Mouse (Mus musculus) forebrain, embryonic 11.5 days (tissue): ENCODE measurements around the gene Noxa1. TPM values are rescaled to one million over a fixed set of nuclear protein-coding genes. Genes with fewer than 3 reads are reported as not detected.

Source experiments
- ATAC-seq: fragments of 200-750 bp; cut with Nextera tagmentation; replicated peaks from 2 replicates; pipeline ENCODE4 v1.8.0; 2017; ENCODE audit warnings: moderate TSS enrichment; ENCODE audit not compliant: low FRiP score
- DNase-seq: peaks from one replicate; pipeline ENCODE4 v3.0.0-alpha.2; 2017; ENCODE audit warnings: low spot score
- H3K27ac ChIP-seq: fragments of 300-500 bp; sonication (generic); 2 replicates; pipeline ENCODE4 v1.5.1; 2014; ENCODE audit warnings: low read depth, low read length
- H3K27me3 ChIP-seq: fragments of 300-500 bp; sonication (generic); 2 replicates; pipeline ENCODE4 v1.6.1; 2014; ENCODE audit warnings: mild to moderate bottlenecking, low read length, mixed read lengths; ENCODE audit not compliant: control insufficient read depth, insufficient read depth
- H3K36me3 ChIP-seq: fragments of 300-500 bp; sonication (generic); 2 replicates; pipeline ENCODE4 v1.6.1; 2014; ENCODE audit warnings: mild to moderate bottlenecking, low read length, moderate library complexity, mixed read lengths; ENCODE audit not compliant: control insufficient read depth, insufficient read depth
- H3K4me1 ChIP-seq: fragments of 300-500 bp; sonication (generic); replicated peaks from 2 replicates; pipeline ENCODE4 v1.6.1; 2014; ENCODE audit warnings: low read length, mixed read lengths; ENCODE audit not compliant: control insufficient read depth, insufficient read depth
- H3K4me2 ChIP-seq: fragments of 300-500 bp; sonication (generic); 2 replicates; pipeline ENCODE4 v1.6.1; 2014; ENCODE audit warnings: low read depth, mild to moderate bottlenecking, low read length, moderate library complexity, mixed read lengths; ENCODE audit not compliant: severe bottlenecking
- H3K4me3 ChIP-seq: fragments of 300-500 bp; sonication (generic); 2 replicates; pipeline ENCODE4 v1.5.1; 2014; ENCODE audit warnings: low read depth, low read length
- H3K9ac ChIP-seq: fragments of 300-500 bp; sonication (generic); 2 replicates; pipeline ENCODE4 v1.6.1; 2014; ENCODE audit warnings: low read length
- H3K9me3 ChIP-seq: fragments of 300-500 bp; sonication (generic); 2 replicates; pipeline ENCODE4 v1.6.1; 2016; ENCODE audit warnings: low read length, mixed read lengths; ENCODE audit not compliant: control insufficient read depth
- WGBS: fragments of 180-500 bp; shearing (Covaris S2); extraction: QIAGEN DNeasy Blood & Tissue Kit; methylation state at CpG from one replicate; pipeline ENCODE4 v1.1.7; 2014; 5-methylcytosine and 5-hydroxymethylcytosine counted together
- polyA plus RNA-seq: library from polyadenylated mRNA; unstranded; fragments of >200 nt; fragmentation: Nextera tagmentation; extraction: Ambion mirVana; gene quantifications from 2 replicates; pipeline ENCODE4 v1.2.1, GENCODE M21; 2014

The Noxa1 gene
- polyA plus RNA-seq, 1 experiment from 2014 or later = 0.31 TPM

DNA sequence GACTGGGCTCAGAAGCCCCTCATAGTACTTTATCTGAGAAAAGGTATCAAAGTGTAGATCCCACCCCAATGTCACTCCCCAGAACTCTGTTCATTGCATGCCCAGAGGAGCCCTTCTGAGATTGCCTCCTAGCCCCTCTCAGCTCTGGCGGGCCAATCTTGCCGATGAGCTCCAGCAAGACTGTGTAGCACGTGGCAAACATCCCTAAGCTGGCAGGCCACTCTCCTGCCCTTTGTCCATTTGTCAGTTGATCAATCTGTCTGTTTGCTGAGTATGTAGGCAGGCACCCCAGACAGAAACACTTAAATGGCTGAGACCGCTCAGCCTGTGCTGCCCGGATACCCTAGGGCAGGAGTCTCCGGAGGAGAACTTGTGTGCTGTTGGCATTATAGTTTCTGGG, 30.2 kb upstream of the Noxa1 start:
- Histone ChIP-seq H3K4me1 (peaks cover 46% of the 10 kb centered on the region), H3K4me2 (no peak overlapping the region), H3K9me3 (no peaks in the 10 kb centered on the region), H3K9ac (no peak overlapping the region), H3K4me3 (no peak overlapping the region), H3K27me3 (no peaks in the 10 kb centered on the region), H3K36me3 (no peaks in the 10 kb centered on the region), H3K27ac (peak overlapping the region; percentile 99)
- ATAC-seq (no peak), DNase-seq (peak; percentile 51)
- WGBS = 79% methylated on average over 6 of the region's 6 CpGs

- H3K9ac ChIP-seq = no peak overlapping the region
- no peaks in the 10 kb centered on the region for H3K27me3 ChIP-seq
- H3K4me3 ChIP-seq = no peak overlapping the region
- H3K4me2 ChIP-seq = no peak overlapping the region
- no peaks in the 10 kb centered on the region for H3K36me3 ChIP-seq
- H3K9me3 ChIP-seq = no peaks in the 10 kb centered on the region
- H3K4me1 ChIP-seq = peaks cover 43% of the 10 kb centered on the region
- WGBS = 86% methylated on average over 3 of the region's 3 CpGs
- H3K27ac ChIP-seq = peak overlapping the region; percentile 99; the same call in 1 of the 2 replicates
- DNase-seq (peak; percentile 46), ATAC-seq (no peak)
These were observed 29.5 kb upstream of the Noxa1 start for GRCm38 (mm10) chr2:25124411-25124810.

DNA sequence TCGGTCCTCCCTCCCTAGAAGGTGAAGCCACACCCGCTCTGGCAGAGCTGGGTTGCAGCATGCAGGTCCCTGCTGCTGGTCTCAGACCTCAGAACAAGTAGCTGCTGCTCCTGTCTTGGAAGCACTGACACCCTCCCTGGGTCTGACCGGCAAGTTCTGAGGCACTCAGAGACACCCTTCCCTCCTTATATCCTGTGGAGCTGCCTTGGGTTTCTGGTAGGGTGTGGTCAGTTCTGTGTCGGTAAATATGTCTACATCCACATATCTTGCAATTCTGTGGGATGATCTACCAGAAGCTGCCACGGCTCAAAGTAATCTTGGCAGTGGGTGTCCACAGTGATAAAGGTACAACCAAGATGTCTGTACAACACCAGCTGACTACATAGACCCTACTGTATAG, 28.6 kb upstream of the Noxa1 start:
- Histone ChIP-seq H3K4me3 (no peak overlapping the region), H3K4me1 (peaks cover 34% of the 10 kb centered on the region)

DNA sequence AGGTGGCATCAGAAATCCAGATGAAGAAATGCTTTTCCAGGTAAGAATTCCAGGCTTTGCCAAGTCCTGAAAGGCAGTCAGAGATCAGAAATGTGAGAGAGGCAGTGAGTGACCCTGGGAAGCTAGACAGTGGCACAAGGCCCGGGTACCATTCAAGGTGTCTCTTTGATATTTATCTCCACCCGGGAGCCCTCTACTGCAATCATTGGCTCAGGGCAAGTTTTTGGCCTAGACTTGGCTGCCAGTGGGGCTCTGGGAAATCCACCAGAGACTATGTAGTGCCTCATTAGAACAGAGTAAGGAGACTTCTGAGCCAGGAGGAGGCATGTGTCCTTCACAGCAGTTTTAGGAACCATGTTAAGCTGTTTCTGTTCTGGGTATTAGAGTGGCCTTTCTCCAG, 27.7 kb upstream of the Noxa1 start:
- no peak for DNase-seq
- Histone ChIP-seq H3K4me3 (no peak overlapping the region), H3K4me1 (peaks cover 26% of the 10 kb centered on the region), H3K27ac (no peak overlapping the region), H3K4me2 (no peak overlapping the region), H3K9me3 (no peaks in the 10 kb centered on the region), H3K9ac (no peak overlapping the region), H3K36me3 (no peaks in the 10 kb centered on the region), H3K27me3 (no peaks in the 10 kb centered on the region)
- 77% methylated on average over 2 of the region's 2 CpGs for WGBS
- ATAC-seq = no peak

More for the DNA sequence above, 28.6 kb upstream of the Noxa1 start:
- Histone ChIP-seq H3K9me3 (no peaks in the 10 kb centered on the region), H3K4me2 (no peak overlapping the region), H3K9ac (no peak overlapping the region), H3K27ac (no peak overlapping the region), H3K27me3 (no peaks in the 10 kb centered on the region), H3K36me3 (no peaks in the 10 kb centered on the region)
- DNase-seq = no peak
- ATAC-seq = no peak
- 91% methylated on average over 5 of the region's 5 CpGs for WGBS

DNA sequence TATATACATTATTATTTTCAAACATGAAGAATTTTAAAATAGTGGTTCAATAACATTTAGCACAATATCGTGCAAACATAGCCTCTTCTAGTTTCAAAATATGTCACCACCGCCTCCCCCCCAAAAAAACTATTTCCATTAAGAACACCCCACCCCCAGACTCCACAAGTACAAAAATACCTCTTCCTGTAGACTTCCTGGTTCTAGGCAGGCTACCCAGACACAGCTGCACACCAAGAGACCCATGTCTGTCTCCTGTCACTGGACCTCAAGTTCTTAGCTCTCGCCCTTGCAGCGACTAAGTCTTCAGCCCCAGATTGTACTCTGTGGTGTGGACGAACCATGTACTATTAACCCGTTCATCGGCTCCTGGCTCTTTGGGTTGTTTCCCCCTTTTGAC, 26.0 kb upstream of the Noxa1 start:
- DNase-seq (no peak), ATAC-seq (no peak)
- no peaks in the 10 kb centered on the region for H3K36me3 ChIP-seq
- no peak overlapping the region for H3K27ac ChIP-seq
- no peak overlapping the region for H3K9ac ChIP-seq
- no peak overlapping the region for H3K4me2 ChIP-seq
- H3K9me3 ChIP-seq = no peaks in the 10 kb centered on the region
- no peaks in the 10 kb centered on the region for H3K27me3 ChIP-seq
- H3K4me3 ChIP-seq = no peak overlapping the region
- WGBS = 82% methylated on average over 7 of the region's 7 CpGs
- peaks cover 14% of the 10 kb centered on the region for H3K4me1 ChIP-seq

DNA sequence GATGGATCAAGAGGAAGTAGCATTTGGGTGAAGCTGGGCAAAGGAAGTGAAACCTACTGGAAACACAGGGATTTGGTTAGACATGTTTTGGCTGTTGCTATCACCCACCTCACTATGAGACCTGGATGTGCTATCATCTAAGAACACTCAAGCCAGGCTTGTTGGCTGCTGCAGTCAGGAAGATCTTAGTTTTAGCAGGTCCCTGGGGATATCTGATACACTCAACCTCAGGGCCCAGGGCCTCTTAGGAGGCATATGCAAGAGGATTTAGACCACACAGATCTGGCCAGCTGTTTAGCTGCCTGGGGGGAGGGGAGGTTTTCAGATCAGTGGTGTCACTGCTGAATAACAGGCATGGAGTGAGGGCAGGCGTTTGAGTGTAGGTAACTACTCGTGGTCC, 20.5 kb upstream of the Noxa1 start:
- no peak for DNase-seq
- ATAC-seq = no peak
- H3K27ac ChIP-seq = no peak overlapping the region
- 57% methylated on average over 2 of the region's 2 CpGs for WGBS
- no peak overlapping the region for H3K9ac ChIP-seq
- no peaks in the 10 kb centered on the region for H3K9me3 ChIP-seq
- no peaks in the 10 kb centered on the region for H3K36me3 ChIP-seq
- no peaks in the 10 kb centered on the region for H3K27me3 ChIP-seq
- no peak overlapping the region for H3K4me2 ChIP-seq
- H3K4me1 ChIP-seq = no peaks in the 10 kb centered on the region
- H3K4me3 ChIP-seq = no peak overlapping the region

DNA sequence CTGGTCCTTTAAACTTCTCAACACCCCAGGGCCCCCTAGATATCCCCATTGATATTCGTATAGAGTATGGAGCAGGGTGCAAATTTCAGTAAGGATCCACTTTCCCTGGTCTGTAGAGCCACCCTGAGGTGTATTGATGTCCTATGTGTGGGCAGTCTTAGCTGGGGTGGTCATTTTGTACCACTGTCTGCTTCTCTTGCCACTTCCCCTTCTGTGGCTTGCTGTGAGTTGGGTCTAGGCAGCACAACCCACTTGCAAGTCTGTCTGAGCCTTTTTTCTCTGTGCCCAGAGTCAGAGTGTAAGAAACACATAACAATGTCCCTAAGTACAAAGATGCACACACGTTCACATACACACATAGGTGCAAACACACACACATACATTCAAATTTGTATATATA, 19.4 kb upstream of the Noxa1 start:
- Histone ChIP-seq H3K27ac (no peak overlapping the region), H3K9me3 (no peaks in the 10 kb centered on the region), H3K9ac (no peak overlapping the region), H3K4me2 (no peak overlapping the region), H3K27me3 (no peaks in the 10 kb centered on the region), H3K36me3 (no peaks in the 10 kb centered on the region), H3K4me1 (no peaks in the 10 kb centered on the region), H3K4me3 (no peak overlapping the region)
- ATAC-seq (no peak), DNase-seq (no peak)
- WGBS = 85% methylated on average over 2 of the region's 2 CpGs

DNA sequence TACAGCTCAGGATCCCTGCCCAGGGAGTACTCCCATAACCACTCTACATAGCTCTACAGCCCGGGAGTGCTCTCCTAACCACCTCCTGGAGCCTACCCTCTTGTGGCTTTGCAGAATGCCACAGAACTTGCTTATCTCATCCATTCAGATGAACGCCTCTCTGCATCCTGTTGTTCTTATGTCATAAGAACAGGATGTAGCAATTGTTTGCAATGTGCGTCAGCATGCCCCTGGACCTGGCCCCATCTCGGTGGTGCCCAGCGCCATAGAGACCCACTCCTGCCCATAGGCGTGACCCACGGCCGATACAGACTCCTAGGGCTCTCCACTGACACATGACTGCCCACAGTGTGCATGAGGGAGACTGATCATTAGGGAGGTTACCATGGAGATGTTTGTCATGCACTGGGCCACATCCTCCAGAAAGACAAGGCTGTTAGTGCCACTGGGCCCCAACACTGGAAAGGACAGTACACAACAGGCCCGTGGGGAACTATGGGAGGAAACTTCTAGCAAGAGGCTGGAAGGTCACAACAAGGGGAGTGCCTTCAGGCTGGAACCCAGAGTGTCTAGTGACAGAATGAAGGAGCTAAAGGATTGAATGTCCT, 16.3 kb upstream of the Noxa1 start:
- H3K4me3 ChIP-seq = no peak overlapping the region
- no peak for ATAC-seq
- 72% methylated on average over 9 of the region's 9 CpGs for WGBS
- no peaks in the 10 kb centered on the region for H3K9me3 ChIP-seq
- no peak overlapping the region for H3K27ac ChIP-seq
- no peak overlapping the region for H3K4me2 ChIP-seq
- no peak overlapping the region for H3K9ac ChIP-seq
- no peaks in the 10 kb centered on the region for H3K36me3 ChIP-seq
- H3K4me1 ChIP-seq = no peaks in the 10 kb centered on the region
- no peaks in the 10 kb centered on the region for H3K27me3 ChIP-seq
- DNase-seq = peak; percentile 50

DNA sequence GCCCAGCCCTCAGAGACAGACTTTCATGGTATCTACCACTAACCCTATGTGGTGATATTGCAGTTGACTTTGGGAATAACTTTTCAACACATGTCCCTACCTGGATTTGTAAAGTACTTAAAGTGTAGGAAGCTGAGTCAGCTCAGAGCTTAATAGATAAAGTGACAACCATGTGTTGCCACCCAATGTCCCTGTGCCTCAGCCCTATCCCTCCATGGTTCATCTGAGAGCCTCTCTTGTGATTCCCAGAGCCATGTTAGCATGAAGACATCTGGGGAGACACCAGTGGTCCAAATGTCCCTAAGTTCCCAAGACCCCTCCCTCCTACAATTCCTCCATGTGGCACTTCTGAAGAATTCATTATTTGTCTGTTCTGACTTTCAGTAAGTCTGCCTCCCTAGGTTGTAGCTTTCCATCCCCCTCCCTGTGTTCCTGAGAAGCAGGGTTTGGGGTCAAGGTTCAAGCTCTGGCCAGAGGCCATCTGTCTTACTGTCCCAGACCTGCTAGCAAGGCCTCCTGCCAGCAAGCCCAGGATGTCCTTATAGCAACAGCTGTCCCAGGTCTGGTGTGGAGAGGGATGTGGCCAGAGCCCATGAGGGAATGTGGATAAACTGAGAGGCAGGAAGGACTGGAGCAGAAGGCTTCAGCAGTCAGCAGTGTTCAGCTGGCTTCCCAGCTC, 15.7 kb upstream of the Noxa1 start:
- no peak overlapping the region for H3K27ac ChIP-seq

More for the DNA sequence above, 15.7 kb upstream of the Noxa1 start:
- no peak overlapping the region for H3K4me3 ChIP-seq
- H3K9me3 ChIP-seq = no peaks in the 10 kb centered on the region
- no peak for ATAC-seq
- no peaks in the 10 kb centered on the region for H3K4me1 ChIP-seq
- no peaks in the 10 kb centered on the region for H3K36me3 ChIP-seq
- H3K27me3 ChIP-seq = no peaks in the 10 kb centered on the region
- H3K9ac ChIP-seq = no peak overlapping the region; the same call in 1 of the 2 replicates
- DNase-seq = peak; percentile 44
- H3K4me2 ChIP-seq = no peak overlapping the region
